Mouse (Mus musculus): ENCODE measurements at regions not wholly inside any gene's neighbourhood (a gene's known extent, or its start where the extent isn't known, plus 50 kb on each side); places are given as distances from the start of the nearest gene placed in this dataset.

DNA sequence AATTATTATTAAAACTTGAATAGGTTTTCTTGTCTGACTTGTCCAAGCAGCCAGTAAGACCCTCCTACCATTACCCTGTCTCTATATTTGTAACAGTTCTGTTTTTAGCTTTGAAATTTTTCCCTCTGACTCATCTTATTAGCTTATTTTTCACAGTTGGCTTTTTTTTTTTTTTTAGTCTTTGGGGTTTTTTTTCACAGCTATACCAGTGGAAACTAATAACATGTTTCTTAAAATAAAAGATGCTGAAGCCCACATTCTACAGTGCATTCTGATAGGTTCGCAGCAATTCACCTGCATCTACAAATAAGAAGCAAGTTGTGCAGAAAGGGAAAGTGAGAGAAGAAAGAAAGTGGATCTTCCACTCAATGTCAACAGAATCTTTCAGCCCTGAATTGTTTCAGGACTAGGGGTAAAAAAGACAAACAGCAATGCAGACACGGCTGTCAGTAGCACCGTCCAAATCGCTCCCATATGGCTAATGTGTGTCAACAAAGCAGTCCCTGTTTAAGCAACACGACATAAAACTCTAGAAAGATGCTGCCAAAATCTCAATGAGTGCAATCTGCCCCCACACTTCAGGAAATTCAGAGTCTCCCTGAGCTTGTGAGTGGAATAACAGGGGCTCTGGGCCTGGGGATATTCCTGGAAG is 277.2 kb downstream of the Car8 start:
- 0 out of 2 replicates have a peak overlapping the region, but pooled peaks have one; percentile 13 for H3K27ac ChIP-seq (ENCODE audit: insufficient read depth, low read length)
- peaks cover 3% of the 10 kb centered on the region for H3K4me1 ChIP-seq (ENCODE audit: control insufficient read depth, insufficient read depth, low read length)
- TF ChIP-seq POLR2A (IDR thresholded peaks at IDR 0.05; ENCODE audit: low read depth, low read length) (no peak), CTCF (IDR thresholded peaks at IDR 0.05; ENCODE audit: borderline replicate concordance, insufficient read depth, low read length) (no peak)
- H3K4me3 ChIP-seq (ENCODE audit: insufficient read depth, low read length) = no peak overlapping the region

DNA sequence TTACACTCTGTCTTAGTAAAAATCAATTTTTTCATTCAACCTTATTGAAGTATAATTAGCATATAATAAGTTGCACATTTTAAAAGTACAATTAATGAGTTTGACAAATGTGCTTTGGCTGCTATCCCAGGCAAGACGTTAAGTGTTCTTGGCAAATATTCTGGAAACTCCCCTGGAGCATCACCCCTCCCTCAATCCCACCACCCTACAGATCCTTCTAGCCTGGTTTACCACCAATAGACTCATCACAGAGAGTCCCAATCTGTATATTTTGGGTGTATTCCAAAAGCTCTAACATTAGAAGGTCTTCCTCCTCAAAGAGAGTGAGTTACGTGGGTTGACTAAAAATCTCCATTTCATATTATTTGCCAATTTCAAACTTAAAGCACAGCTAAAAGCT is 278.5 kb downstream of the Car8 start:
- Histone ChIP-seq H3K4me3 (ENCODE audit: insufficient read depth, low read length) (no peak overlapping the region), H3K27ac (ENCODE audit: insufficient read depth, low read length) (no peak overlapping the region), H3K4me1 (ENCODE audit: control insufficient read depth, insufficient read depth, low read length) (peaks cover 3% of the 10 kb centered on the region)
- TF ChIP-seq POLR2A (IDR thresholded peaks at IDR 0.05; ENCODE audit: low read depth, low read length) (no peak), CTCF (IDR thresholded peaks at IDR 0.05; ENCODE audit: borderline replicate concordance, insufficient read depth, low read length) (no peak)

DNA sequence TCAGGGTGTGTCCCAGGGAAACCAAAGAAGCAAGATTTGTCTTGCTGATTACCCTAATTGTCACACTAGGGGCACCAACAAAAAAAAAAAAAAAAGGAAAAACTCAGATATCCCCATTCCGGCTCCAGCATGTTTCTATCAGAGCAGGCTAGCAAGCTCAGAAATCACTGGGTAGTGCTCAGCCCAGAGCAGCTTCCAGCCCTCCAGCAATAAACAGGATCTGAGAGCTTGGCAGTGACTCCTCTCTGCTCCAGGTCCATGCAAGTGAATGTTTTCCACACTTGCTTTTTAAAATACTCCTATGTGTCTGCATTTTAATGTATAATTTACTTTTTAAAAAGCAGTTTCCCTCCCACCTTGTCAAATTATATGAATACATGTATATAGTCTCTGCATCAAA is 290.8 kb downstream of the Car8 start:
- H3K27ac ChIP-seq (ENCODE audit: insufficient read depth, low read length) = no peak overlapping the region
- H3K4me3 ChIP-seq (ENCODE audit: insufficient read depth, low read length) = no peak overlapping the region
- TF ChIP-seq CTCF (IDR thresholded peaks at IDR 0.05; ENCODE audit: borderline replicate concordance, insufficient read depth, low read length) = no peak
- no peak for TF ChIP-seq POLR2A (IDR thresholded peaks at IDR 0.05; ENCODE audit: low read depth, low read length)
- no peaks in the 10 kb centered on the region for H3K4me1 ChIP-seq (ENCODE audit: control insufficient read depth, insufficient read depth, low read length)

DNA sequence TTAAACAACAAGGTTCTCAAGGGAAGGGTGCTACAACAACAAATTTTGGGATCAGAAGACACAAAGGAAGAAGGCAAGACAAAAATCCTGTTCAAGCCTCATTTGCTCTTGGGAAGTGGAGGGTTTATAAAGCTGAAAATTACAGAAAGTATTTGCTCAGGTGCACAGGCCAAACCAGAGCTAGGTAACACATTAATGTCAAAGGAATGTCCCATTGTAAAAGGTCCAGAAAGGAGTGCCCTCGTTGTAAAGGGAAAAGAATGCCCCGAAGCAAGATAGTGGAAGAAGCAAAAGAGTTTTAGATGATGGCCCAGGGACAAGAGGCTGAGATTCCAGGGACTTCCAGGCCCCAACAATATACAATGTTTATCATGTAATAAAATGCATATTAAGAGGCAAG is 317.3 kb downstream of the Car8 start:
- no peak overlapping the region for H3K4me3 ChIP-seq (ENCODE audit: insufficient read depth, low read length)
- no peak overlapping the region for H3K27ac ChIP-seq (ENCODE audit: insufficient read depth, low read length)
- TF ChIP-seq CTCF (IDR thresholded peaks at IDR 0.05; ENCODE audit: borderline replicate concordance, insufficient read depth, low read length) (no peak), POLR2A (IDR thresholded peaks at IDR 0.05; ENCODE audit: low read depth, low read length) (no peak)
- no peaks in the 10 kb centered on the region for H3K4me1 ChIP-seq (ENCODE audit: control insufficient read depth, insufficient read depth, low read length)

DNA sequence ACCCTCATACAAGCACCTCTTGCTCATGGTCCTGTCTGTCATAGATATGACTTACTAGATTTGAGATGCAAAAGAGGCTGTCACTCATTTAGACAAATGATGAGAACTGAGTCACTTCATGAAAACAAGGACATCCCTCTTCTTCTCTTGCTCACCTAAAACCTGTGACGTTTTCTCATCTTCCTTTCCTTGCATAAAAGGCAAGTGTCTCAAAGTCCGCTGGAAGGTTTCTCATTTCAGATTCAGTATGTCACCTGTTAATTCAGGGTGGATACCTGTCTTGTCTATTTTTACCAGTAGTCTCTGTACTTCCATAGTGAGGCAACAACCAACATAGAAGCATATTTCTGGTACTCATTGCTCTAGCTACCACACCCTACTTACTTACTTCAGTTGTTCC is 325.6 kb downstream of the Car8 start:
- Histone ChIP-seq H3K27ac (ENCODE audit: insufficient read depth, low read length) (no peak overlapping the region), H3K4me1 (ENCODE audit: control insufficient read depth, insufficient read depth, low read length) (no peaks in the 10 kb centered on the region), H3K4me3 (ENCODE audit: insufficient read depth, low read length) (no peak overlapping the region)
- TF ChIP-seq POLR2A (IDR thresholded peaks at IDR 0.05; ENCODE audit: low read depth, low read length) (no peak), CTCF (IDR thresholded peaks at IDR 0.05; ENCODE audit: borderline replicate concordance, insufficient read depth, low read length) (no peak)

DNA sequence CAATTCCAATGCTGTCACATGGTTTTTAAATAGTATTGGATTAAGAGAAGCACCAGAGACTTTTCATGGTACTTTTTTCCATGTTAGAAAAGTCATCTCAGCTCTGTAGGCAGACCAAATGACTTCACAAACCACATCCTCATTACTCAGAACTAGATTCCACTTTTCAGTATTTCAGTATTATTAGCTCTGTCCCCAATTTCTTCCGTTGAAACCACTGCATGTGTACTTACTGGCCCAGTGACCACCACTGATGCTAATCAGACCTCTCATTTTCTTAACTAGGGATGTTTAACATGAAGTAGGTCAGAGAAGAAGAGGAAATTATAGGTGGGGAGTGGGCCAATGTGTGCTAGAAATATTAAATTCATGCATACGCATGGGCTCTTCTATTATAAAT is 326.2 kb downstream of the Car8 start:
- Histone ChIP-seq H3K27ac (ENCODE audit: insufficient read depth, low read length) (no peak overlapping the region), H3K4me3 (ENCODE audit: insufficient read depth, low read length) (no peak overlapping the region), H3K4me1 (ENCODE audit: control insufficient read depth, insufficient read depth, low read length) (no peaks in the 10 kb centered on the region)
- no peak for TF ChIP-seq POLR2A (IDR thresholded peaks at IDR 0.05; ENCODE audit: low read depth, low read length)
- TF ChIP-seq CTCF (IDR thresholded peaks at IDR 0.05; ENCODE audit: borderline replicate concordance, insufficient read depth, low read length) = no peak

DNA sequence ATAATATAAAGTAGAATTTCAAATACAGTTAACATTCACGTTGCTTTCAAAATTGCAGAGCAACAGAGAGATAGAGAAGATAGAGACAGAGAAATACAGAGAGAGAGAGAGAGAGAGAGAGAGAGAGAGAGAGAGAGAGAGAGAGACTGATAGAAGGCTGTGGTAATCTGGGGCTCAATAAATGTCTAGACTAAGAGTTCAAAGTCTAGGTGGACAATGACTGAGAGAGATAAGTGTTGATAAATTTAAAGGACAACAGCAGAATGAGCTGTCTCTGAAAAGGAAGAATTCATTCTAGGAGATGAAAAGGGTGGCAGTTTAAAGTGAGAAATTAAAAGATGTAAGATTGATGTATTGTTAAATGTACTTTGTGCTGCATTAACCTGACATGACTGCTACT is 335.7 kb downstream of the Car8 start:
- TF ChIP-seq CTCF (IDR thresholded peaks at IDR 0.05; ENCODE audit: borderline replicate concordance, insufficient read depth, low read length) (no peak), POLR2A (IDR thresholded peaks at IDR 0.05; ENCODE audit: low read depth, low read length) (no peak)
- Histone ChIP-seq H3K4me3 (ENCODE audit: insufficient read depth, low read length) (no peak overlapping the region), H3K27ac (ENCODE audit: insufficient read depth, low read length) (no peak overlapping the region), H3K4me1 (ENCODE audit: control insufficient read depth, insufficient read depth, low read length) (no peaks in the 10 kb centered on the region; the same call in 1 of the 2 replicates)

DNA sequence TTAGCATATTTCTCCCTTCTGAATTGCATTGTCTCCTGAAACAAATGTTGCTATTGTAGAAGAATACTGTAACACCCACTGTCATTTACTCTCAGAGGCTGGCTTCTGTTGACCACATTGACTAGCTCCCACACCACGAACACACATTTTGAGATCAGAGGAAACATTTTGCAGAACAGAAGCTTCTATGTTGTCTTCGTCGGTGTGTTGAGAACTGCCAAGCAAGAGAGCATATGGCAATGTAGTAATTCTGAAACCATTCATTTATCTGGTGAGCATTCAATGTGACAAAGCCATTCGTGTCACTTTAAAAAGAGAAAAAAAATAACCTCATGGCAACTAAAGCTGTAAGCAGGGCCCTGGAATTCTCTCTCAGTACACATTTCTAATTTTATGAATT is 343.9 kb downstream of the Car8 start:
- Histone ChIP-seq H3K4me3 (ENCODE audit: insufficient read depth, low read length) (no peak overlapping the region), H3K27ac (ENCODE audit: insufficient read depth, low read length) (no peak overlapping the region), H3K4me1 (ENCODE audit: control insufficient read depth, insufficient read depth, low read length) (no peaks in the 10 kb centered on the region)
- TF ChIP-seq CTCF (IDR thresholded peaks at IDR 0.05; ENCODE audit: borderline replicate concordance, insufficient read depth, low read length) (no peak), POLR2A (IDR thresholded peaks at IDR 0.05; ENCODE audit: low read depth, low read length) (no peak)

DNA sequence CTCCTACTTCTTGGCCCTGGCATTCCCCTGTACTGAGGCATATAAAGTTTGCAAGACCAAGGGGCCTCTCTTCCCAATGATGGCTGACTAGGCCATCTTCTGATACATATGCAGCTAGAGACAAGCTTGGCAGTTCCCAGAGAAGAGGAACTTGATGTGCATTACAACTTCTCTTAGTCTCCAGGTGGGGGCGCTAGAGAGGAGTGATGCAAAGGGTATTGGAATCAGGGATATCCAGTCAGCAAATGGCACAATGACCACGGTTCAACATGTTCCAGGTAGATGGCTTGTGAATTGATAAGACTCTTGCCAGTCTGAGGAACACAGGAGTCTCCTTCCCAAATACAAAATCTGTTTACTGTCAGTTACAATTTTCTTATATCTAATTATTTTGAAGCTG is 347.7 kb downstream of the Car8 start:
- no peak overlapping the region for H3K4me3 ChIP-seq (ENCODE audit: insufficient read depth, low read length)
- H3K4me1 ChIP-seq (ENCODE audit: control insufficient read depth, insufficient read depth, low read length) = no peaks in the 10 kb centered on the region
- TF ChIP-seq POLR2A (IDR thresholded peaks at IDR 0.05; ENCODE audit: low read depth, low read length) (no peak), CTCF (IDR thresholded peaks at IDR 0.05; ENCODE audit: borderline replicate concordance, insufficient read depth, low read length) (no peak)
- no peak overlapping the region for H3K27ac ChIP-seq (ENCODE audit: insufficient read depth, low read length)

DNA sequence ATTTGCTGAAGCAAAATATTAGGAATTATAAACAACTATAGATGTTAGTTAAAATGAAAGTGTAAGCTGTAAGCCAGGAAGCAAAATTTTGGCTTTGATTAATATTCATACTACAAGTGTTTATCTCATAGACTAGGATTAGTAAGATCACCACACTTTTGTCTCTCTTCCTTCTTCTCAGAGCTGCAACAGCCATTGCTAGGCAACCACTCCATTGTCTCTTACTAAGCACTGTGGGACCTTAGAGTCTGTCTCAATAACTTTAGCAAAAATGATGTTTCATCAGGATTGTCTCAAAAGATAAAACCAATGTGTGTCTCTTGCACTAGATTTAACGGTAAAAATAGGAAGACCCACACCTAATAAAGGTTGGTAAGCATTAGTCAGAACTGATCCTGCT is 384.3 kb downstream of the Car8 start:
- Histone ChIP-seq H3K4me1 (ENCODE audit: control insufficient read depth, insufficient read depth, low read length) (no peaks in the 10 kb centered on the region), H3K27ac (ENCODE audit: insufficient read depth, low read length) (no peak overlapping the region), H3K4me3 (ENCODE audit: insufficient read depth, low read length) (no peak overlapping the region)
- TF ChIP-seq POLR2A (IDR thresholded peaks at IDR 0.05; ENCODE audit: low read depth, low read length) = no peak
- no peak for TF ChIP-seq CTCF (IDR thresholded peaks at IDR 0.05; ENCODE audit: borderline replicate concordance, insufficient read depth, low read length)
